Comparison of ENCODE assay signal across 8 mouse cellular contexts in genomic region chr2:180257001-180257521, GRCm38 (mm10). TPM values are rescaled to one million over a fixed set of nuclear protein-coding genes. Genes with fewer than 3 reads are reported as not detected.
A peak's percentile ranks its signal among the peaks of the same experiment; 100 is the strongest.
DNase-seq lines count a peak whose midpoint lies in the region; ATAC-seq lines count a peak whose summit lies in the region.

Gene Rps21 (plus strand): TSS chr2:180257377.

- peak within 1 kb of the TSS; percentile 84 for H3K4me3 ChIP-seq in lung, embryonic 16.5 days (ENCODE audit: low read length)

- ATAC-seq in hematopoietic stem cell, adult 5-6 weeks (replicated peaks in 1 of 2; ENCODE audit: insufficient read depth in 1 of 2, low FRiP score in 2 of 2, low TSS enrichment in 1 of 2, low read depth in 1 of 2, poor library complexity in 2 of 2, severe bottlenecking in 2 of 2), result peak; percentile 91 to 94
- ATAC-seq in lung, embryonic 16.5 days (ENCODE audit: low read depth), result peak; percentile 98

- peak within 1 kb of the TSS; percentile 95 for H3K4me2 ChIP-seq in lung, embryonic 16.5 days (ENCODE audit: low read depth, low read length)

- H3K9ac ChIP-seq in lung, embryonic 16.5 days (ENCODE audit: low read length), result peak within 1 kb of the TSS; percentile 91

- H3K9me3 ChIP-seq in lung, embryonic 16.5 days (ENCODE audit: control insufficient read depth, low read length), result no peaks in the 10 kb centered on the region

- no peaks in the 10 kb centered on the region for H3K27me3 ChIP-seq in lung, embryonic 16.5 days (ENCODE audit: control insufficient read depth, insufficient read depth, low read depth, low read length)

- H3K4me1 ChIP-seq in lung, embryonic 16.5 days (replicated peaks; ENCODE audit: control insufficient read depth, insufficient read depth, low read length), result peaks cover 13% of the 10 kb centered on the region; the same call in 1 of the 2 replicates

- peak within 1 kb of the TSS; percentile 95 for H3K27ac ChIP-seq in lung, embryonic 16.5 days (ENCODE audit: low read length)

- peak; percentile 99 for DNase-seq in MEL-GATA-1-ER (ENCODE audit: extremely low read depth, low read depth)
- DNase-seq in cerebellum, adult 8-10 months, result peak; percentile 95
- peak; percentile 99 for DNase-seq in forelimb bud, embryonic 11.5 days (ENCODE audit: low read depth, low spot score)
- peak; percentile 94 for DNase-seq in layer of hippocampus, adult 9-10 months (ENCODE audit: low spot score)
- peak; percentile 89 for DNase-seq in ovary, postnatal 10 days (ENCODE audit: low spot score)
- DNase-seq in thymus, postnatal 10 days (ENCODE audit: low spot score in 2 of 2), result peak; percentile 95 to 98

- peaks cover 13% of the 10 kb centered on the region for H3K36me3 ChIP-seq in lung, embryonic 16.5 days (ENCODE audit: control insufficient read depth, insufficient read depth, low read length)

- WGBS in lung, embryonic 16.5 days, result under 1% methylated on average over 37 of the region's 38 CpGs

RNA-seq across cellular contexts. Expression of gene Rps21, which starts in this region (rescaled TPM):
- 2,895 and 4,157 TPM in 2 replicates for total RNA-seq in hematopoietic stem cell, adult 5-6 weeks (2017)
- 455 and 526 TPM in 2 replicates for polyA plus RNA-seq in lung, embryonic 16.5 days (2015; fragmentation: Nextera tagmentation; extraction: Ambion mirVana)

Comparison
In these comparisons a context has a peak if more than half of its experiments do, and no peak if none do; other contexts are left out.
1. Peak in every context shown above with its lines: DNase-seq, ATAC-seq, H3K4me3 ChIP-seq and H3K27ac ChIP-seq.